Comparison of ENCODE assay signal across 24 mouse cellular contexts in genomic region chr14:72110689-72111088, GRCm38 (mm10).
DNase-seq lines count a peak whose midpoint lies in the region; ATAC-seq and TF ChIP-seq lines count a peak whose summit lies in the region.
"Had no signal": no experiment of that assay in that cellular context is flagged by ENCODE, and none has a peak within 500 bp of the region (broad histone marks: within the 10 kb centered on the region; RNA-seq: fewer than 3 reads in every experiment).

No protein-coding gene starts in this region.

- peak; percentile 76 for ATAC-seq in lung, embryonic 14.5 days (ENCODE audit: insufficient read depth)
- peak; percentile 49; the same call in 1 of the 2 replicates for ATAC-seq in stomach, embryonic 14.5 days (ENCODE audit: insufficient number of reproducible peaks, insufficient read depth, low FRiP score, low read depth)
- ATAC-seq in stomach, postnatal 0 days (ENCODE audit: low FRiP score, low TSS enrichment) = no peak
- no peak for ATAC-seq in hindbrain, embryonic 13.5 days (ENCODE audit: low FRiP score)
- ATAC-seq: activated CD4-positive, CD25-positive, alpha-beta regulatory T cell, adult 4 months; forebrain, embryonic 14.5 days; Patski had no signal

- H3K4me2 ChIP-seq in lung, embryonic 14.5 days = no peak overlapping the region
- H3K4me2 ChIP-seq in stomach, embryonic 14.5 days (replicated peaks; ENCODE audit: low read depth, low read length) = no peak overlapping the region
- H3K4me2 ChIP-seq in stomach, postnatal 0 days (replicated peaks; ENCODE audit: low read depth) = no peak overlapping the region
- H3K4me2 ChIP-seq in hindbrain, embryonic 13.5 days = no peak overlapping the region
- H3K4me2 ChIP-seq: embryonic facial prominence, embryonic 15.5 days; hindbrain, embryonic 14.5 days had no signal

- no peaks in the 10 kb centered on the region for H3K4me1 ChIP-seq in lung, embryonic 14.5 days (ENCODE audit: insufficient read depth)
- no peaks in the 10 kb centered on the region for H3K4me1 ChIP-seq in stomach, embryonic 14.5 days (ENCODE audit: control insufficient read depth, insufficient read depth, low read length)
- H3K4me1 ChIP-seq in stomach, postnatal 0 days (replicated peaks; ENCODE audit: control insufficient read depth, insufficient read depth) = no peaks in the 10 kb centered on the region
- H3K4me1 ChIP-seq in hindbrain, embryonic 13.5 days (replicated peaks) = no peaks in the 10 kb centered on the region
- H3K4me1 ChIP-seq: embryonic facial prominence, embryonic 15.5 days; forebrain, embryonic 10.5 days; heart, embryonic 10.5 days had no signal

- H3K9ac ChIP-seq in lung, embryonic 14.5 days = no peak overlapping the region
- no peak overlapping the region for H3K9ac ChIP-seq in stomach, embryonic 14.5 days (replicated peaks; ENCODE audit: low read depth, low read length)
- H3K9ac ChIP-seq in stomach, postnatal 0 days (ENCODE audit: low read length) = no peak overlapping the region
- H3K9ac ChIP-seq in hindbrain, embryonic 13.5 days = no peak overlapping the region
- H3K9ac ChIP-seq: embryonic facial prominence, embryonic 15.5 days; hindbrain, embryonic 14.5 days had no signal

- no peaks in the 10 kb centered on the region for H3K9me3 ChIP-seq in lung, embryonic 14.5 days (ENCODE audit: low read depth, low read length)
- H3K9me3 ChIP-seq in stomach, embryonic 14.5 days (ENCODE audit: control insufficient read depth, low read depth, low read length) = no peaks in the 10 kb centered on the region
- H3K9me3 ChIP-seq in stomach, postnatal 0 days (ENCODE audit: control insufficient read depth, low read length) = no peaks in the 10 kb centered on the region
- no peaks in the 10 kb centered on the region for H3K9me3 ChIP-seq in hindbrain, embryonic 13.5 days
- H3K9me3 ChIP-seq: embryonic facial prominence, embryonic 15.5 days; forebrain, embryonic 10.5 days; heart, embryonic 10.5 days had no signal

- H3K27ac ChIP-seq in lung, embryonic 14.5 days (ENCODE audit: low read depth) = no peak overlapping the region
- H3K27ac ChIP-seq in stomach, embryonic 14.5 days (ENCODE audit: low read length) = no peak overlapping the region
- H3K27ac ChIP-seq in stomach, postnatal 0 days (replicated peaks) = no peak overlapping the region
- no peak overlapping the region for H3K27ac ChIP-seq in hindbrain, embryonic 13.5 days
- H3K27ac ChIP-seq: embryonic facial prominence, embryonic 15.5 days; forebrain, embryonic 10.5 days; gastrocnemius, adult 2 months; heart, embryonic 10.5 days; hindbrain, embryonic 14.5 days had no signal

- WGBS in lung, embryonic 14.5 days = 44% methylated on average over 2 of the region's 2 CpGs
- WGBS in stomach, embryonic 14.5 days = 39% methylated on average over 2 of the region's 2 CpGs
- WGBS in stomach, postnatal 0 days = 41% methylated on average over 2 of the region's 2 CpGs
- WGBS in hindbrain, embryonic 13.5 days = 99% methylated on average over 2 of the region's 2 CpGs

- intact Hi-C loops in heart, postnatal 10 days (cut with DNase I) = no loop called here

- no peak for TF ChIP-seq CTCF in lung, embryonic 14.5 days (IDR thresholded peaks at IDR 0.05; ENCODE audit: low read depth)
- no peak for TF ChIP-seq CTCF in stomach, postnatal 0 days (IDR thresholded peaks at IDR 0.05; ENCODE audit: low read depth)

- no peak overlapping the region for H3K4me3 ChIP-seq in lung, embryonic 14.5 days (ENCODE audit: low read depth, low read length)
- no peak overlapping the region for H3K4me3 ChIP-seq in stomach, embryonic 14.5 days (ENCODE audit: low read depth, low read length)
- no peak overlapping the region for H3K4me3 ChIP-seq in stomach, postnatal 0 days (ENCODE audit: low read depth, low read length)
- H3K4me3 ChIP-seq in hindbrain, embryonic 13.5 days = no peak overlapping the region
- H3K4me3 ChIP-seq: embryonic facial prominence, embryonic 15.5 days; erythroblast, embryonic 14.5 days; forebrain, embryonic 10.5 days; gastrocnemius, adult 2 months; heart, embryonic 10.5 days had no signal

- H3K36me3 ChIP-seq in lung, embryonic 14.5 days (ENCODE audit: insufficient read depth) = no peaks in the 10 kb centered on the region
- H3K36me3 ChIP-seq in stomach, embryonic 14.5 days (ENCODE audit: control insufficient read depth, insufficient read depth, low read length) = no peaks in the 10 kb centered on the region
- H3K36me3 ChIP-seq in stomach, postnatal 0 days (ENCODE audit: control insufficient read depth, insufficient read depth, low read length) = no peaks in the 10 kb centered on the region
- H3K36me3 ChIP-seq in hindbrain, embryonic 13.5 days = no peaks in the 10 kb centered on the region
- H3K36me3 ChIP-seq: embryonic facial prominence, embryonic 15.5 days; forebrain, embryonic 10.5 days; heart, embryonic 10.5 days had no signal

- H3K27me3 ChIP-seq in lung, embryonic 14.5 days (ENCODE audit: insufficient read depth, low read length) = no peaks in the 10 kb centered on the region
- no peaks in the 10 kb centered on the region for H3K27me3 ChIP-seq in stomach, embryonic 14.5 days (ENCODE audit: control insufficient read depth, insufficient read depth, low read length)
- no peaks in the 10 kb centered on the region for H3K27me3 ChIP-seq in stomach, postnatal 0 days (ENCODE audit: control insufficient read depth, insufficient read depth, low read length)
- no peaks in the 10 kb centered on the region for H3K27me3 ChIP-seq in hindbrain, embryonic 13.5 days
- H3K27me3 ChIP-seq: embryonic facial prominence, embryonic 15.5 days had no signal

- peak; percentile 29 for DNase-seq in heart, adult 11 months
- DNase-seq in heart, postnatal 10 days = no peak
- peak; percentile 73 for DNase-seq in lung, embryonic 14.5 days
- DNase-seq in lung, adult 18-20 months = no peak
- DNase-seq in stomach, postnatal 0 days (ENCODE audit: low spot score) = no peak
- no peak for DNase-seq in left cerebral cortex, adult 11 months (ENCODE audit: low spot score)
- DNase-seq: adrenal gland, postnatal 14 days; cerebellum, adult 18-20 months; cerebellum, adult 9-11 months; cerebellum, postnatal 36 days; gastrocnemius, adult 2 months; gastrocnemius, postnatal 25 days; heart, adult 18-20 months; heart, postnatal 14 days had no signal

- no peak for TF ChIP-seq EP300 in stomach, postnatal 0 days (optimal IDR thresholded peaks at IDR 0.05)

Comparison
In these comparisons a context has a peak if more than half of its experiments do, and no peak if none do; other contexts are left out.
1. DNase-seq: peak in heart, adult 11 months (single experiment) and lung, embryonic 14.5 days (single experiment); none in heart, postnatal 10 days (0 of 2), lung, adult 18-20 months (0 of 2), stomach, postnatal 0 days (single experiment) and left cerebral cortex, adult 11 months (single experiment).
2. ATAC-seq: peak in lung, embryonic 14.5 days (single experiment) and stomach, embryonic 14.5 days (single experiment); none in stomach, postnatal 0 days (single experiment) and hindbrain, embryonic 13.5 days (single experiment).